Mouse (Mus musculus) limb, embryonic 14.5 days (tissue): ENCODE results near the gene Fam184b. TPM values are rescaled to one million over a fixed set of nuclear protein-coding genes. Genes with fewer than 3 reads are reported as not detected.

ENCODE experiments used
- ATAC-seq: fragments of 200-750 bp; cut with Nextera tagmentation; 2 replicates; pipeline ENCODE4 v1.8.0; 2017; ENCODE audit warnings: low read depth, moderate number of reproducible peaks, moderate TSS enrichment; ENCODE audit not compliant: low FRiP score
- DNase-seq: peaks from one replicate; pipeline ENCODE4 v3.0.0-alpha.2; 2015; ENCODE audit warnings: low spot score
- H3K27ac ChIP-seq: fragments of 300-500 bp; sonication (generic); replicated peaks from 2 replicates; pipeline ENCODE4 v1.5.1; 2014; ENCODE audit warnings: low read depth, mild to moderate bottlenecking, low read length, moderate library complexity, mixed read lengths
- H3K27me3 ChIP-seq: fragments of 300-500 bp; sonication (generic); 2 replicates; pipeline ENCODE4 v1.6.1; 2014; ENCODE audit warnings: low read length, mixed read lengths; ENCODE audit not compliant: control insufficient read depth, insufficient read depth
- H3K36me3 ChIP-seq: fragments of 300-500 bp; sonication (generic); 2 replicates; pipeline ENCODE4 v1.6.1; 2014; ENCODE audit warnings: mild to moderate bottlenecking, low read length, moderate library complexity, mixed read lengths; ENCODE audit not compliant: control insufficient read depth, insufficient read depth
- H3K4me1 ChIP-seq: fragments of 300-500 bp; sonication (generic); 2 replicates; pipeline ENCODE4 v1.6.1; 2014; ENCODE audit warnings: antibody characterized with exemption, low read length, mixed read lengths; ENCODE audit not compliant: control insufficient read depth, insufficient read depth
- H3K4me2 ChIP-seq: fragments of 300-500 bp; sonication (generic); replicated peaks from 2 replicates; pipeline ENCODE4 v1.6.1; 2014; ENCODE audit warnings: low read depth, mild to moderate bottlenecking, low read length, moderate library complexity; ENCODE audit not compliant: severe bottlenecking
- H3K4me3 ChIP-seq: fragments of 300-500 bp; sonication (generic); replicated peaks from 2 replicates; pipeline ENCODE4 v1.5.1; 2014; ENCODE audit warnings: low read length
- H3K9ac ChIP-seq: fragments of 300-500 bp; sonication (generic); 2 replicates; pipeline ENCODE4 v1.6.1; 2014; ENCODE audit warnings: mild to moderate bottlenecking, low read depth, low read length, moderate library complexity; ENCODE audit not compliant: severe bottlenecking
- H3K9me3 ChIP-seq: fragments of 300-500 bp; sonication (generic); 2 replicates; pipeline ENCODE4 v1.6.1; 2016; ENCODE audit warnings: low read length; ENCODE audit not compliant: control insufficient read depth
- POLR2A ChIP-seq: fragments of 200-500 bp; IDR thresholded peaks from 2 replicates; pipeline ENCODE4 v1.8.0; 2012; ENCODE audit warnings: inconsistent platforms, mild to moderate bottlenecking, moderate library complexity, borderline replicate concordance; ENCODE audit not compliant: insufficient read depth, insufficient read length; ENCODE audit errors: extremely low read depth
- WGBS: fragments of 180-500 bp; shearing (Covaris S2); extraction: QIAGEN DNeasy Blood & Tissue Kit; methylation state at CpG from one replicate; pipeline ENCODE4 v1.1.7; 2014; 5-methylcytosine and 5-hydroxymethylcytosine counted together
- polyA plus RNA-seq, 2 experiments: library from polyadenylated mRNA; depleted of rRNA in 1 of 2; stranded (reverse) in 1 of 2; unstranded in 1 of 2; fragments of >200 nt; fragmentation: Nextera tagmentation in 1 of 2; extraction: Ambion mirVana in 1 of 2; gene quantifications; 2 replicates each; pipeline versions ENCODE4 v1.2.1 to v1.2.3; 2012 to 2014

Gene Fam184b
- polyA plus RNA-seq, 2 experiments, result 1.6 to 3.1 TPM

DNA sequence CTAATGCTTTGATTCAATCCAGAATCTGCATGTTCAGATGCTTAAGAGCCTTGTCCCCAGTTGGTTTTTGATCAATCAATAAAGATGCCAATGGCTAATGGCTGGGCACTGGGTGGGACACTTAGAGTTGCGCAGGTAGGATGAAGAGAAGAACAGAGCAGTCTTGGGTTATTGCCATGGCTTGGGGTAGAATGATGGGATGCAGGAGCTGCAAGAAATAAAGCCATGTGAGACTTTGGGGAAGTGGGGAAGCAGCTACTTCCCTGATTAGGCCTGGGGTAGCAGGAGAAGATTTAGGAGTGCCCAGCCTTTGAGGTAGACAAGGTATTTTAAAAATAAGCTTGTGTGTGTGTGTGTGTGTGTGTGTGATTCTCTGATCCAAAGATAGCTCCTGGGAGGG lies 159.3 kb downstream of the Fam184b start:
- H3K9ac ChIP-seq, result no peak overlapping the region
- ATAC-seq, result no peak
- H3K4me3 ChIP-seq, result no peak overlapping the region
- TF ChIP-seq POLR2A, result no peak
- H3K9me3 ChIP-seq, result no peaks in the 10 kb centered on the region
- peaks cover 7% of the 10 kb centered on the region for H3K4me1 ChIP-seq
- H3K36me3 ChIP-seq, result no peaks in the 10 kb centered on the region
- no peak for DNase-seq
- H3K4me2 ChIP-seq, result no peak overlapping the region
- 90% methylated on average over 1 of the region's 1 CpGs for WGBS
- no peak overlapping the region for H3K27ac ChIP-seq
- no peaks in the 10 kb centered on the region for H3K27me3 ChIP-seq

Other genes with a start within 250 kb of the Fam184b start
- gene Qdpr, start 189.4 kb downstream of the Fam184b start, polyA plus RNA-seq (2012; rRNA removed), result 60.0 and 64.5 TPM in 2 replicates
- 92.9 and 96.1 TPM in 2 replicates for gene Qdpr, start 189.4 kb downstream of the Fam184b start, polyA plus RNA-seq (2014; fragmentation: Nextera tagmentation; extraction: Ambion mirVana)
- not detected in 2 replicates for gene Clrn2, start 185.9 kb downstream of the Fam184b start, polyA plus RNA-seq (2012; rRNA removed)
- not detected in 2 replicates for gene Clrn2, start 185.9 kb downstream of the Fam184b start, polyA plus RNA-seq (2014; fragmentation: Nextera tagmentation; extraction: Ambion mirVana)
- 35.9 and 49.2 TPM in 2 replicates for gene Lap3, start 146.2 kb downstream of the Fam184b start, polyA plus RNA-seq (2012; rRNA removed)
- 68.6 and 70.9 TPM in 2 replicates for gene Lap3, start 146.2 kb downstream of the Fam184b start, polyA plus RNA-seq (2014; fragmentation: Nextera tagmentation; extraction: Ambion mirVana)
- 102 and 125 TPM in 2 replicates for gene Med28, start 119.4 kb downstream of the Fam184b start, polyA plus RNA-seq (2012; rRNA removed)
- 234 and 242 TPM in 2 replicates for gene Med28, start 119.4 kb downstream of the Fam184b start, polyA plus RNA-seq (2014; fragmentation: Nextera tagmentation; extraction: Ambion mirVana)
- 23.2 and 29.2 TPM in 2 replicates for gene Ncapg, start 30.3 kb upstream of the Fam184b start, polyA plus RNA-seq (2012; rRNA removed)
- 40.6 and 43.0 TPM in 2 replicates for gene Ncapg, start 30.3 kb upstream of the Fam184b start, polyA plus RNA-seq (2014; fragmentation: Nextera tagmentation; extraction: Ambion mirVana)
- gene Lcorl, start 218.0 kb upstream of the Fam184b start, polyA plus RNA-seq (2012; rRNA removed), result 6.5 and 7.4 TPM in 2 replicates
- 21.1 and 24.1 TPM in 2 replicates for gene Lcorl, start 218.0 kb upstream of the Fam184b start, polyA plus RNA-seq (2014; fragmentation: Nextera tagmentation; extraction: Ambion mirVana)